Mouse (Mus musculus) bone marrow, adult 2 months (tissue): Measurements from ENCODE around the gene Gm45716.

ENCODE experiments used
- CTCF ChIP-seq: fragments of 200-500 bp; IDR thresholded peaks from 2 replicates; pipeline ENCODE4 v1.5.1; 2011; ENCODE audit warnings: low read length, control low read depth; ENCODE audit not compliant: control insufficient read depth, insufficient read depth
- POLR2A ChIP-seq: fragments of 200-500 bp; IDR thresholded peaks from 2 replicates; pipeline ENCODE4 v1.6.1; 2011; ENCODE audit warnings: low read depth, mild to moderate bottlenecking, control low read depth, low read length, borderline replicate concordance; ENCODE audit not compliant: control insufficient read depth

DNA sequence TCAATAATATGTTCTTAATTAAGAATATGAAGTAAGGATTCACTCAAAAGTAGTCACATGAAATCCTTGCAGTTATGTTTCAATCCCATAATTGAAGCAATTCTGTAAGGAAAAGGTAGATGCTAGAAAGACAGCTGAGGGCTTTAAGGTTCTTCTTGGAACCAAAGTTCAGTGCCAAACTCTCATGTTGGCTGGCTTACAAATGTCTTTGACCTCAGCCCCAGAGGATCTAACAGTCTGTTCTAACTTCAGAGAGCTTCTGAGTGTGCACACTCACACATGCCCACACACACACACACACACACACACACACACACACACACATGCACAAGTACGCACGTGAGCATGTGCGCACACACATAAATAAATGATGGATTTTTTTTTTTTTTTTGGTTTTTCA is 2.7 kb downstream of the Gm45716 start:
- TF ChIP-seq CTCF (no peak), POLR2A (no peak)
